Mouse (Mus musculus): ENCODE measurements around the gene Cacna1h.
A peak's percentile ranks its signal among the peaks of the same experiment; 100 is the strongest.

Gene Cacna1h

GRCm38 (mm10) chr17:25409621-25410020, 24.0 kb downstream of the Cacna1h start:
- no peak for DNase-seq (ENCODE audit: extremely low read depth, insufficient read length, low spot score)

GRCm38 (mm10) chr17:25408302-25408999, 25.1 kb downstream of the Cacna1h start:
- DNase-seq (ENCODE audit: extremely low read depth, insufficient read length, low spot score), result no peak

GRCm38 (mm10) chr17:25407352-25407751, 26.2 kb downstream of the Cacna1h start:
- DNase-seq (ENCODE audit: extremely low read depth, insufficient read length, low spot score), result no peak

GRCm38 (mm10) chr17:25406011-25406441, 27.6 kb downstream of the Cacna1h start:
- DNase-seq (ENCODE audit: extremely low read depth, insufficient read length, low spot score), result no peak

GRCm38 (mm10) chr17:25405224-25405895, 28.2 kb downstream of the Cacna1h start:
- DNase-seq (ENCODE audit: extremely low read depth, insufficient read length, low spot score), result no peak

GRCm38 (mm10) chr17:25404190-25404589, 29.4 kb downstream of the Cacna1h start:
- DNase-seq (ENCODE audit: extremely low read depth, insufficient read length, low spot score), result no peak

- DNase-seq (ENCODE audit: extremely low read depth, insufficient read length, low spot score), result no peak
Measured at GRCm38 (mm10) chr17:25402224-25402623, 31.4 kb downstream of the Cacna1h start.

- no peak for DNase-seq (ENCODE audit: extremely low read depth, insufficient read length, low spot score)
Measured at GRCm38 (mm10) chr17:25401491-25401890, 32.1 kb downstream of the Cacna1h start.

GRCm38 (mm10) chr17:25400443-25400842, 33.1 kb downstream of the Cacna1h start:
- no peak for DNase-seq (ENCODE audit: extremely low read depth, insufficient read length, low spot score)

GRCm38 (mm10) chr17:25398520-25398838, 35.1 kb downstream of the Cacna1h start:
- DNase-seq (ENCODE audit: extremely low read depth, insufficient read length, low spot score), result no peak

GRCm38 (mm10) chr17:25397804-25398519, 35.6 kb downstream of the Cacna1h start:
- peak; percentile 46 for DNase-seq (ENCODE audit: extremely low read depth, insufficient read length, low spot score)

- DNase-seq (ENCODE audit: extremely low read depth, insufficient read length, low spot score), result no peak
Measured at GRCm38 (mm10) chr17:25394526-25394925, 39.1 kb downstream of the Cacna1h start.

GRCm38 (mm10) chr17:25374011-25374410, 59.6 kb downstream of the Cacna1h start:
- DNase-seq (ENCODE audit: extremely low read depth, insufficient read length, low spot score), result no peak

- DNase-seq (ENCODE audit: extremely low read depth, insufficient read length, low spot score), result no peak
Measured at GRCm38 (mm10) chr17:25372491-25372890, 61.1 kb downstream of the Cacna1h start.

GRCm38 (mm10) chr17:25368973-25369372, 64.6 kb downstream of the Cacna1h start, which contains the start of gene Tpsg1:
Gene Tpsg1 (plus strand): TSS chr17:25369273.
- DNase-seq (ENCODE audit: extremely low read depth, insufficient read length, low spot score), result no peak

GRCm38 (mm10) chr17:25366005-25366404, 67.6 kb downstream of the Cacna1h start, which contains the start of gene Tpsb2:
Gene Tpsb2 (plus strand): TSS chr17:25366305.
- no peak for DNase-seq (ENCODE audit: extremely low read depth, insufficient read length, low spot score)

GRCm38 (mm10) chr17:25363726-25364125, 69.9 kb downstream of the Cacna1h start:
- no peak for DNase-seq (ENCODE audit: extremely low read depth, insufficient read length, low spot score)

- no peak for DNase-seq (ENCODE audit: extremely low read depth, insufficient read length, low spot score)
Measured at GRCm38 (mm10) chr17:25361291-25361690, 72.3 kb downstream of the Cacna1h start.

- no peak for DNase-seq (ENCODE audit: extremely low read depth, insufficient read length, low spot score)
Measured at GRCm38 (mm10) chr17:25345462-25345861, 88.1 kb downstream of the Cacna1h start, which contains the start of gene Tpsab1. Gene Tpsab1 (minus strand): TSS chr17:25345562.

- DNase-seq (ENCODE audit: extremely low read depth, insufficient read length, low spot score), result no peak
Measured at GRCm38 (mm10) chr17:25341490-25341889, 92.1 kb downstream of the Cacna1h start.

GRCm38 (mm10) chr17:25340003-25340402, 93.6 kb downstream of the Cacna1h start:
- no peak for DNase-seq (ENCODE audit: extremely low read depth, insufficient read length, low spot score)

All from 3134 (cell line).